Mouse (Mus musculus): ENCODE results near the gene Cd4. TPM values are rescaled to one million over a fixed set of nuclear protein-coding genes. Genes with fewer than 3 reads are reported as not detected.

The Cd4 gene
- polyA plus RNA-seq, 1 experiment from 2014 or later: 0.17 TPM

- Histone ChIP-seq H3K4me1 (peaks cover 59% of the 10 kb centered on the region), H3K27me3 (replicated peaks) (no peaks in the 10 kb centered on the region), H3K27ac (replicated peaks) (peak overlapping the region; percentile 100; the same call in 1 of the 2 replicates), H3K4me2 (peak overlapping the region; percentile 99), H3K9me3 (replicated peaks) (no peaks in the 10 kb centered on the region), H3K4me3 (replicated peaks) (peak overlapping the region; percentile 95), H3K9ac (replicated peaks) (peak overlapping the region; percentile 100), H3K36me3 (peaks cover 23% of the 10 kb centered on the region)
- no peak for ATAC-seq (ENCODE audit: low FRiP score)
- WGBS: 87% methylated on average over 7 of the region's 7 CpGs
These were observed 26.5 kb upstream of the Cd4 start for GRCm38 (mm10) chr6:124914511-124914910.

GRCm38 (mm10) chr6:124913721-124914285 is 25.8 kb upstream of the Cd4 start:
- 0 out of 2 replicates have a peak overlapping the region, but pooled peaks have one; percentile 99 for H3K4me2 ChIP-seq
- peaks cover 23% of the 10 kb centered on the region for H3K36me3 ChIP-seq
- H3K4me1 ChIP-seq: peaks cover 52% of the 10 kb centered on the region
- H3K4me3 ChIP-seq (replicated peaks): no peak overlapping the region
- peak overlapping the region; percentile 100; the same call in 1 of the 2 replicates for H3K9ac ChIP-seq (replicated peaks)
- no peak for ATAC-seq (ENCODE audit: low FRiP score)
- H3K27ac ChIP-seq (replicated peaks): peak overlapping the region; percentile 46; the same call in 1 of the 2 replicates
- no peaks in the 10 kb centered on the region for H3K27me3 ChIP-seq (replicated peaks)
- WGBS: 73% methylated on average over 14 of the region's 14 CpGs
- no peaks in the 10 kb centered on the region for H3K9me3 ChIP-seq (replicated peaks)

DNA sequence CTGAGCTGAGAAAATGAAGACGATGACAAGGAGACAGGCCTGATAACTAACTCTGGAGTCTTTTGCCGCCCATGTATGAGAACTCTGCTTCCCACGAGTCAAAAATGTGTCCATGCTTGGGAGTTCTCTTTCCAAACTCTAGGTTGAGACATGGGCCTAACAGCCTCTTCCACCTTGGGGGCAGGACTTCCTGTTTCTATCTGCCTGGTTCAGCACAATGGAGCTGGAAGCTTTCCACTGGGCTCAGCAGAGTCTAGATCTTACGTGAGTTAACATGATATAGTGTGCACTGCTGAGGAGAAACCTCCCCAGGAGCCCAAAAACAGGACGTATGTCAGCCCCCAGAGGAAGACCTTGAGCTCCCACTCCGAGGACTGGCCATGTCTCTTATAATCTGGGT is 25.2 kb upstream of the Cd4 start:
- Histone ChIP-seq H3K9me3 (replicated peaks) (no peaks in the 10 kb centered on the region), H3K9ac (replicated peaks) (no peak overlapping the region), H3K27me3 (replicated peaks) (no peaks in the 10 kb centered on the region), H3K4me1 (peaks cover 47% of the 10 kb centered on the region), H3K36me3 (peaks cover 23% of the 10 kb centered on the region), H3K27ac (replicated peaks) (peak overlapping the region; percentile 46), H3K4me3 (replicated peaks) (no peak overlapping the region), H3K4me2 (no peak overlapping the region)
- no peak for ATAC-seq (ENCODE audit: low FRiP score)
- 66% methylated on average over 6 of the region's 6 CpGs for WGBS

- Histone ChIP-seq H3K27ac (replicated peaks) (no peak within 1 kb of the TSS), H3K27me3 (replicated peaks) (no peaks in the 10 kb centered on the region), H3K4me2 (no peak within 1 kb of the TSS), H3K36me3 (peaks cover 23% of the 10 kb centered on the region), H3K9me3 (replicated peaks) (no peaks in the 10 kb centered on the region), H3K9ac (replicated peaks) (no peak within 1 kb of the TSS), H3K4me3 (replicated peaks) (no peak within 1 kb of the TSS), H3K4me1 (peaks cover 44% of the 10 kb centered on the region)
- 23% methylated on average over 11 of the region's 13 CpGs for WGBS
- no peak for ATAC-seq (ENCODE audit: low FRiP score)
These were observed 23.7 kb upstream of the Cd4 start, which contains the start of gene Lag3 for GRCm38 (mm10) chr6:124911533-124912218. Lag3 (minus strand) TSS chr6:124911705.

DNA sequence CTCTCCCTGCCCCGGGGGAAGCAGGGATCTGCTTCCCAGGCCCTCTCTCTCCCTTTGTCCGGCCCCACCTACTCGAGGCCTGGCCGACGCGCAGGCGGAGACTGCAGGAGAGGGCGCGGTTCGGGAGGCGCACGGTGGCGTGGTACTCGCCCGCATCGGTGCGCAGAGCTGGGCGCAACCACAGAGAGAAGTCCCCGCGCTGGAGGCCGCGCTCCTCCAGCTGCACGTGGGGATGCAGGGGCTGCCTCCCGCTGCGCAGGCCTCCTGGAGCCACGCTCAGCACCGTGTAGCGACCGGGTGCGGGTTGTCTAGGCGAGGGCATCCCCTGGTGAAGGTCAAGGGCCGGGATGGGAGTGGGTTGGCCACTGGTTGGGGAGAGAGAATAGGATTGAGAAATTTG is 22.0 kb upstream of the Cd4 start:
- Histone ChIP-seq H3K4me3 (replicated peaks) (0 out of 2 replicates have a peak overlapping the region, but pooled peaks have one; percentile 6), H3K27ac (replicated peaks) (0 out of 2 replicates have a peak overlapping the region, but pooled peaks have one; percentile 28), H3K36me3 (peaks cover 23% of the 10 kb centered on the region), H3K27me3 (replicated peaks) (no peaks in the 10 kb centered on the region), H3K4me1 (peaks cover 37% of the 10 kb centered on the region), H3K9me3 (replicated peaks) (no peaks in the 10 kb centered on the region), H3K9ac (replicated peaks) (peak overlapping the region; percentile 36), H3K4me2 (peak overlapping the region; percentile 50)
- ATAC-seq (ENCODE audit: low FRiP score): no peak
- WGBS: 3% methylated on average over 32 of the region's 32 CpGs

- Histone ChIP-seq H3K27ac (replicated peaks) (no peak overlapping the region), H3K36me3 (peaks cover 2% of the 10 kb centered on the region), H3K4me2 (no peak overlapping the region), H3K4me1 (peaks cover 36% of the 10 kb centered on the region), H3K27me3 (replicated peaks) (no peaks in the 10 kb centered on the region), H3K4me3 (replicated peaks) (no peak overlapping the region), H3K9me3 (replicated peaks) (no peaks in the 10 kb centered on the region), H3K9ac (replicated peaks) (no peak overlapping the region)
- 83% methylated on average over 1 of the region's 1 CpGs for WGBS
- ATAC-seq (ENCODE audit: low FRiP score): no peak
These were observed 19.7 kb upstream of the Cd4 start for GRCm38 (mm10) chr6:124907767-124908166.

GRCm38 (mm10) chr6:124904991-124905860 is 17.2 kb upstream of the Cd4 start:
- WGBS: 36% methylated on average over 14 of the region's 16 CpGs
- no peak for ATAC-seq (ENCODE audit: low FRiP score)
- Histone ChIP-seq H3K4me3 (replicated peaks) (peak overlapping the region; percentile 44), H3K9me3 (replicated peaks) (no peaks in the 10 kb centered on the region), H3K27ac (replicated peaks) (peak overlapping the region; percentile 99), H3K36me3 (no peaks in the 10 kb centered on the region), H3K4me2 (peak overlapping the region; percentile 80), H3K9ac (replicated peaks) (peak overlapping the region; percentile 67), H3K27me3 (replicated peaks) (no peaks in the 10 kb centered on the region), H3K4me1 (peaks cover 30% of the 10 kb centered on the region)

GRCm38 (mm10) chr6:124904161-124904981 is 16.4 kb upstream of the Cd4 start:
- H3K27me3 ChIP-seq (replicated peaks): no peaks in the 10 kb centered on the region
- H3K4me2 ChIP-seq: peak overlapping the region; percentile 80
- peak overlapping the region; percentile 99 for H3K27ac ChIP-seq (replicated peaks)
- WGBS: 7% methylated on average over 24 of the region's 24 CpGs
- no peaks in the 10 kb centered on the region for H3K9me3 ChIP-seq (replicated peaks)
- no peaks in the 10 kb centered on the region for H3K36me3 ChIP-seq
- peak overlapping the region; percentile 67 for H3K9ac ChIP-seq (replicated peaks)
- ATAC-seq (ENCODE audit: low FRiP score): peak; percentile 86
- H3K4me1 ChIP-seq: peaks cover 22% of the 10 kb centered on the region
- peak overlapping the region; percentile 44 for H3K4me3 ChIP-seq (replicated peaks)

GRCm38 (mm10) chr6:124903580-124904151 is 15.6 kb upstream of the Cd4 start:
- Histone ChIP-seq H3K27ac (replicated peaks) (peak overlapping the region; percentile 99), H3K4me2 (peak overlapping the region; percentile 80), H3K4me1 (peaks cover 22% of the 10 kb centered on the region), H3K9me3 (replicated peaks) (no peaks in the 10 kb centered on the region), H3K36me3 (no peaks in the 10 kb centered on the region), H3K9ac (replicated peaks) (peak overlapping the region; percentile 67), H3K27me3 (replicated peaks) (no peaks in the 10 kb centered on the region), H3K4me3 (replicated peaks) (peak overlapping the region; percentile 44)
- ATAC-seq (ENCODE audit: low FRiP score): peak; percentile 88
- under 1% methylated on average over 23 of the region's 23 CpGs for WGBS

DNA sequence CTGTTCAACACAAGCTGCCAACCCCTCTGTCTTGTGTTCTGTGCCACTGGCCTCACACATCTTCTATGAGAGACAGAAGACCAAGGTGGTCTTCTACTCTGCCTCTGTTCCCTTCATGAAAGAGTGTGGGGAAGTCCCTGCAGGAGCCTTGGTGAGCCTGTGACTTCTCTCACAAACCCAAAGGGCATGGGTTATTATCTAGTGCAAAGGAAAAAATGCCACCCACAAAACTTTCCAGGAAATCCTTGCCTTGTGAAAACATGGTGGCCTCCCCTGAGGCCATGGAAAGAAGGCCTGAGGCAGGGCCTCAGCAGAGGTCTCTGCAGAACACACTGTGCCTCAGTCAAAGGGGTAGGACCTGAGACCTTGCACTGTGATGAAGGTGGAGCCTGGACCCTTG is 13.8 kb upstream of the Cd4 start:
- ATAC-seq (ENCODE audit: low FRiP score): no peak
- no peak overlapping the region for H3K27ac ChIP-seq (replicated peaks)
- peaks cover 22% of the 10 kb centered on the region for H3K4me1 ChIP-seq
- no peak overlapping the region for H3K4me3 ChIP-seq (replicated peaks)
- no peaks in the 10 kb centered on the region for H3K36me3 ChIP-seq
- no peak overlapping the region for H3K9ac ChIP-seq (replicated peaks)
- H3K9me3 ChIP-seq (replicated peaks): no peaks in the 10 kb centered on the region
- H3K4me2 ChIP-seq: no peak overlapping the region
- no peaks in the 10 kb centered on the region for H3K27me3 ChIP-seq (replicated peaks)

Measured in neural tube, embryonic 15.5 days (tissue).